Mouse (Mus musculus) ES-E14 (cell line): ENCODE measurements around the gene Chchd6.

Source experiments
- CHD2 ChIP-seq: IDR thresholded peaks from 2 replicates; pipeline ENCODE4 v1.6.1; 2014; ENCODE audit warnings: mild to moderate bottlenecking, low read depth, low read length, inconsistent platforms
- HCFC1 ChIP-seq: IDR thresholded peaks from 2 replicates; pipeline ENCODE4 v1.6.1; 2012; ENCODE audit warnings: low read length, inconsistent platforms, borderline replicate concordance; ENCODE audit not compliant: insufficient read depth
- MAFK ChIP-seq: IDR thresholded peaks from 2 replicates; pipeline ENCODE4 v1.6.1; 2014; ENCODE audit warnings: mild to moderate bottlenecking, low read depth, low read length, inconsistent platforms; ENCODE audit not compliant: insufficient read depth
- ZC3H11A ChIP-seq: IDR thresholded peaks from 2 replicates; pipeline ENCODE4 v1.6.1; 2012; ENCODE audit warnings: low read depth, mild to moderate bottlenecking, inconsistent platforms, low read length, borderline replicate concordance
- ZNF384 ChIP-seq: IDR thresholded peaks from 2 replicates; pipeline ENCODE4 v1.6.1; 2012; ENCODE audit warnings: low read depth, low read length, inconsistent platforms

DNA sequence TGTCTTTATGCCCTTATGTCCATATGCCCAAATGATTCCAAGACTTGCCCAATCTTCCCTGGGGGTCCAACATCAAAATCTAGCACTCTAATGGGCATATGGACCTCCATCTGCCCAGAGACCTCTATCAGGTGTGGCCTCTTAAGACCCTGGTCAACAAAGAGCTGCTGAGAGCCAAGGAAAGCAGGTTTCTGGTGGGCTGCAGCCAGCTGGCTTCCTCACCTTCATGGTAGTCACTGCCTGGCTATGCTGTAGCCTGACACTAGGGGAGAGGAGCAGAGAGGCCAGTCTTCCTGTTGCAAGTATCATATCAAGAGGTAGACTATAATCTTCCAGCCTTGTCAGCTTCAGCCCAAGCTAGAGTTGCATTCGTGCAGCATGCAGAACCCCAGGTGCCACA lies 98.5 kb downstream of the Chchd6 start:
- TF ChIP-seq ZC3H11A: no peak
- no peak for TF ChIP-seq HCFC1
- TF ChIP-seq CHD2: no peak
- no peak for TF ChIP-seq ZNF384
- TF ChIP-seq MAFK: no peak
